Mouse (Mus musculus) stomach, postnatal 0 days (tissue): Measurements from ENCODE around the gene Pfdn2.

Source experiments
- CTCF ChIP-seq: IDR thresholded peaks from 2 replicates; pipeline ENCODE4 v1.5.1; 2016; ENCODE audit warnings: antibody characterized with exemption, low read depth, mild to moderate bottlenecking, moderate library complexity
- EP300 ChIP-seq: optimal IDR thresholded peaks from 2 replicates; pipeline ENCODE3; 2016; ENCODE audit warnings: antibody characterized with exemption

DNA sequence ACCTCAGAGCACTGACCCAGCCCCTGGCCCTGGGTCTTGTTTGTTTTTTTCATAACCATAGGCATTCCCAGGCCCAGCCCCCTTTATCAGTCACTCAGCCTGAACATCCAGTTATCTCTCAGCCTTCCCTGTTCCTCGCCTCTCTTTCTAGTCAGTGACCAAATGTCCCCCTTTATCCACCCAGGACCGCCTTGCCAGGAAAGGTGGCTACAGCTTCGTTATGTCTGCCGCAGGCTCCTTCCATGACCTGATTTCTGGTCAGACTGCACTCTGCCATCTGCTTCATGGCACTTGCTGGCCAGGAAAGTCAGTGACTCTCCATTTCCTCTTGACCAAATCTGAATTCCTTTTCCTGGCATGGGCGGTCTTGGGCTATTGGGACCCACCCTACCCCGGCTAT, 32.8 kb downstream of the Pfdn2 start:
- TF ChIP-seq CTCF (no peak), EP300 (no peak)
